Mouse (Mus musculus) stomach, embryonic 14.5 days (tissue): ENCODE data around the gene Slc13a2. TPM values are rescaled to one million over a fixed set of nuclear protein-coding genes. Genes with fewer than 3 reads are reported as not detected.

Experiments used
- ATAC-seq: fragments of 200-750 bp; cut with Nextera tagmentation; 2 replicates; pipeline ENCODE4 v1.8.0; 2017; ENCODE audit warnings: low read depth, moderate TSS enrichment; ENCODE audit not compliant: insufficient number of reproducible peaks, insufficient read depth, low FRiP score
- H3K27ac ChIP-seq: fragments of 300-500 bp; sonication (generic); 2 replicates; pipeline ENCODE4 v1.5.1; 2014; ENCODE audit warnings: mild to moderate bottlenecking, low read length, moderate library complexity, mixed read lengths
- H3K27me3 ChIP-seq: fragments of 300-500 bp; sonication (generic); 2 replicates; pipeline ENCODE4 v1.6.1; 2014; ENCODE audit warnings: low read length, control low read depth, mixed read lengths; ENCODE audit not compliant: control insufficient read depth, insufficient read depth
- H3K36me3 ChIP-seq: fragments of 300-500 bp; sonication (generic); 2 replicates; pipeline ENCODE4 v1.6.1; 2014; ENCODE audit warnings: mild to moderate bottlenecking, control low read depth, low read length, moderate library complexity, mixed read lengths; ENCODE audit not compliant: control insufficient read depth, insufficient read depth
- H3K4me1 ChIP-seq: fragments of 300-500 bp; sonication (generic); 2 replicates; pipeline ENCODE4 v1.6.1; 2014; ENCODE audit warnings: low read length, control low read depth, mixed read lengths; ENCODE audit not compliant: control insufficient read depth, insufficient read depth
- H3K4me2 ChIP-seq: fragments of 300-500 bp; sonication (generic); replicated peaks from 2 replicates; pipeline ENCODE4 v1.6.1; 2014; ENCODE audit warnings: low read depth, low read length, control low read depth
- H3K4me3 ChIP-seq: fragments of 300-500 bp; sonication (generic); 2 replicates; pipeline ENCODE4 v1.5.1; 2014; ENCODE audit warnings: low read depth, low read length, control low read depth
- H3K9ac ChIP-seq: fragments of 300-500 bp; sonication (generic); replicated peaks from 2 replicates; pipeline ENCODE4 v1.6.1; 2014; ENCODE audit warnings: low read depth, mild to moderate bottlenecking, control low read depth, low read length, moderate library complexity, mixed read lengths
- H3K9me3 ChIP-seq: fragments of 300-500 bp; sonication (generic); 2 replicates; pipeline ENCODE4 v1.6.1; 2016; ENCODE audit warnings: low read depth, low read length, control low read depth; ENCODE audit not compliant: control insufficient read depth
- WGBS: fragments of 180-500 bp; shearing (Covaris S2); extraction: QIAGEN DNeasy Blood & Tissue Kit; methylation state at CpG from one replicate; pipeline ENCODE4 v1.1.7; 2014; 5-methylcytosine and 5-hydroxymethylcytosine counted together
- polyA plus RNA-seq: library from polyadenylated mRNA; unstranded; fragments of >200 nt; fragmentation: Nextera tagmentation; extraction: Ambion mirVana; gene quantifications from 2 replicates; pipeline ENCODE4 v1.2.1, GENCODE M21; 2014

Gene Slc13a2
- polyA plus RNA-seq, 1 experiment from 2014 or later: 0.10 TPM

DNA sequence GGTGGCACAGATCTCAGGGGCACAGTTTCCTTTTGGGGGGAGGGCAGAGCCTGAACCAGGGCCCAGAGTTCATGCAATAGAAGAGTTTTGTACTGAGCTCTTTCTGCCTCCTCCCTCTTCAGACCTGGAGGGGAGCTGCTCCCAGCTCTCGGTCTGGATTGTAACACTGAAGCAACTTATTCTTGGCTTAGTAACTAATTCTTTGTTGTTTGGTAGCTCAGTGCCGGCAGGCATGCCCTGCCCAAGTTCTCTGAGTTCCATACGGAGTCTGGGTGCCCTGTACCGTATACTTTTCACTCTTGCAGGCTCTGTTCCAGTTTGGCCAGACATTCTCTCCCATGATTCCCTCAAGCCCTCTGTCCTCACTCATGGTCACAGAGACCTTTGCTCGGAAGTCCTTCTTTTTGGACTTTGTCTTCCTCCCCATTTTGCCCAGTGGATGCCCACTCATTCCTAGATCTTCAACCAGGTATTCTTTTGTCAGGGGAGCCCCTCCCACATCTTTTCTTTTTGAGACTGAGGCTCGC is 9.6 kb downstream of the Slc13a2 start:
- H3K36me3 ChIP-seq: no peaks in the 10 kb centered on the region
- no peaks in the 10 kb centered on the region for H3K4me1 ChIP-seq
- H3K9me3 ChIP-seq: no peaks in the 10 kb centered on the region
- ATAC-seq: no peak
- no peak overlapping the region for H3K4me2 ChIP-seq
- H3K9ac ChIP-seq: no peak overlapping the region
- no peak overlapping the region for H3K4me3 ChIP-seq
- 74% methylated on average over 6 of the region's 6 CpGs for WGBS
- H3K27me3 ChIP-seq: no peaks in the 10 kb centered on the region
- no peak overlapping the region for H3K27ac ChIP-seq

DNA sequence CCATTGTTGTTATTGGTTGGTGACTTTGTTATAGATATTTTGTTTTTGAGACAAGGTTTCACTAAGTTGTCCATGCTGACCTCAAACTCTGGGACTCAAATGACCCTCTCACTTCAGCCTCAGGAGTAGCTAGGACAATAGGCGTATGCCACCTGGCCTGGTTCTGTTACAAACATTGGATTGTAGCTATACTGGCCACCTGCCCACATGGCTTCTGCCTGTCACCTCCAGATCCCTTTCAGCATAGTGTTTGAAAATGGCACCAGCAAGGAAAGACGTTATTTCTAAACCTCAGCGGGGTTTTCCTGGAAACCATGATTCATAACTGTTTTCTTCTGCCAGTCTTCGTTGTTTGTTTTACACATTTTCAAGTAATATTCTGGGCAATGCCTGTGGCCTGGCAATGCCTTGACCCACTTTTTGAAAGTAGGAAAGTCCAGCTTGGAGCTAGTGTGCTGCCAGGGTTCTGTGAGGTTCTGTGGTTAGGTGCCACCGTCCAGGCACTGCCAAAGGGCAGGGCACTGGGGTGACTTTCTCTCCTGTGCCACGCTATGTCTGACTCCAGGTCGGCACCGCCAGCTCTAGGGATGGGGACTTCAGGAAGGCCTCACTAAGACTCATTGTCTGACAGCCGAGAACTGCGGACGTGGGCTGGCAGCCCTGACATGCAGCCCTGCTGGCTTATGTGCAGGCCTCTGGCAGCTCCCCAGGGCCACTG is 10.3 kb downstream of the Slc13a2 start:
- no peak for ATAC-seq
- no peak overlapping the region for H3K27ac ChIP-seq
- no peak overlapping the region for H3K9ac ChIP-seq
- no peaks in the 10 kb centered on the region for H3K36me3 ChIP-seq
- no peak overlapping the region for H3K4me3 ChIP-seq
- 80% methylated on average over 11 of the region's 11 CpGs for WGBS
- H3K4me1 ChIP-seq: no peaks in the 10 kb centered on the region
- H3K27me3 ChIP-seq: no peaks in the 10 kb centered on the region
- no peaks in the 10 kb centered on the region for H3K9me3 ChIP-seq
- H3K4me2 ChIP-seq: no peak overlapping the region

DNA sequence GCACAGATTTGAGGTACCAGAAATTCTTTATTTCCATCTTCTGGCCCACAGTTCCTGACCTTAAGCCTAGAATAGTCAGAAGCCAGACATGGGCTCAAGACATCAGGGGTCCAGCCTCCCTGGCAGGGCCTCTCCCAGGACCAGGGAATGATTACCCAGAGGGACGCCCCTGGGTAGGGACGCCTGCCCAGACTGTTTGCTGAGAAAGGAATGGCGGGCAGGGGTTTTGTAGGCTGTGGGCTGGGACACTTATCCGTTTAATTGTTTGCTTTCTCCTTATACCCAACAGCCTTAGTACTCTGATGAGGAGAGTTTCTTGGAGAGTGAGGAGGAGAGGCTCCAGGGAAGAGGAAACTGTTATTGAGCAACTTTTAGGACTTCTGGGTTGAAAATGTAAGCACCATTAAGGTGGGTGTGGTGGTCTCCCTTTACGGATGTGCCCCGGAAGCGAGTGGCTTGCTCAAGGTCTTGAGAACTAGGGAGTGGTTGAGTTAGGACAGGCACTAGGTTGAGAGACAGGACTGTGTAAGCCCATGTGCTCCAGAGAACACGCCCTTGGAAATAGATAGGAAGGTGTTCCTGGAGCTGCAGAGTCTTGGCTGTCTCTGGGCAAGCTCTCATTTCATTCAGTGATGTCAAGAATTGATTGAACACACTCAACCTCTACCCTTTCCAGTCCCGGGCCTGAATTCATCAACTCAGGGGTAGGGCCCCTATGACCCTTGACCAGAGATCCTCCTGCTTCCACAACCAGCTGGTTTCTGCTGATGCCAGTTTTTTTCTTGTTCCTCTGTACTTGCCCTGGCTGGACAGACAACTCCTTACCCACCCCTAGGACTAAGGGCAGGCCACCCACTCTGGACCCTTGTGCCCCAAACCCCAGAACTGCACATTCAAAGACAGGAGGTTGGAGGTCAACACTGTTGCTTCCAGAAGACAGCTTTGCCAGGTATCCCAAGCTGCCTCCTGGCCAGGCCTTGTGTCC is 13.5 kb downstream of the Slc13a2 start:
- no peaks in the 10 kb centered on the region for H3K27me3 ChIP-seq
- no peak overlapping the region for H3K4me3 ChIP-seq
- H3K9me3 ChIP-seq: no peaks in the 10 kb centered on the region
- no peak overlapping the region for H3K9ac ChIP-seq
- H3K4me2 ChIP-seq: no peak overlapping the region
- no peak overlapping the region for H3K27ac ChIP-seq
- no peak; the same call in 1 of the 2 replicates for ATAC-seq
- H3K4me1 ChIP-seq: no peaks in the 10 kb centered on the region
- no peaks in the 10 kb centered on the region for H3K36me3 ChIP-seq
- 48% methylated on average over 9 of the region's 9 CpGs for WGBS

DNA sequence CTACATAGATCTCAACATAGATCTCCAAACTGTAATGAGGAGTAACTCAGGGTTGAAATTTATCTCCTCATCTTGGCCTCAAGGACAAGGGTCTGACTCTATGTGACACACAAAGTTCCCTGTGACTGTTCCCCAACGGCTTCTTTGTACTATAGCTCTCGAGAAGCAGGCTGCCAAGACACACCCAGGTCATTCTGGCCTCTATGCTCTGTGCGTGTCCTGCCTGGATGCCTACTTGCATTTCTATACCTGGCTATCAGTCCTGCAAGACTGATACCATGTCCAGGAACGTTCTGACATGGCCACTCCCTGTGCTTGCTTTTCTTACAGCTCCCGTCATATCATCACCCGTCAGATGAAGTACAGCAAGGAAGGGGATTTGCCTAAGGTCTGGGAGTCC is 20.0 kb downstream of the Slc13a2 start:
- H3K9me3 ChIP-seq: no peaks in the 10 kb centered on the region
- H3K27me3 ChIP-seq: no peaks in the 10 kb centered on the region
- no peak overlapping the region for H3K9ac ChIP-seq
- no peak for ATAC-seq
- H3K27ac ChIP-seq: no peak overlapping the region
- 66% methylated on average over 6 of the region's 6 CpGs for WGBS
- no peaks in the 10 kb centered on the region for H3K4me1 ChIP-seq
- no peaks in the 10 kb centered on the region for H3K36me3 ChIP-seq
- H3K4me3 ChIP-seq: no peak overlapping the region
- no peak overlapping the region for H3K4me2 ChIP-seq

DNA sequence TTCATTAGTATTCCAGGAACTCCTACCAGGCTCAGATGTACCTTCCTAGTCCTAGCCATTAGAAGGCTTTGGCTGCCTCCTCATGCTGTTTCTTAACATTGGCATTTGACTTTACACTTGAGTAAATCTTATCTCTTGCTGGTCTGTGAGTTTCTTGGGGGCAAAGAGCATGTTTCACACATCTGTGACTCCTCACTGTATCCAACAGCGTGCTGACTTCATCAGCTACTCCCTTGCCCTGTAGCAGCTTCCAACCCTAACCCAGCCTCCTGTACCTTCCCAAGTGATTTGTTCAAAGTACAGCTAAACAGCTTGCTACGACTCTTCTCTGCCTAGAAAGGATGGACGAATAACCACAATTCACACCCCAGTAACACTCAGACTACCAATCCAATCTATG is 20.5 kb downstream of the Slc13a2 start:
- Histone ChIP-seq H3K9me3 (no peaks in the 10 kb centered on the region), H3K9ac (no peak overlapping the region), H3K4me2 (no peak overlapping the region), H3K27ac (no peak overlapping the region), H3K27me3 (no peaks in the 10 kb centered on the region), H3K4me1 (no peaks in the 10 kb centered on the region), H3K4me3 (no peak overlapping the region), H3K36me3 (no peaks in the 10 kb centered on the region)
- ATAC-seq: no peak
- 70% methylated on average over 3 of the region's 3 CpGs for WGBS

DNA sequence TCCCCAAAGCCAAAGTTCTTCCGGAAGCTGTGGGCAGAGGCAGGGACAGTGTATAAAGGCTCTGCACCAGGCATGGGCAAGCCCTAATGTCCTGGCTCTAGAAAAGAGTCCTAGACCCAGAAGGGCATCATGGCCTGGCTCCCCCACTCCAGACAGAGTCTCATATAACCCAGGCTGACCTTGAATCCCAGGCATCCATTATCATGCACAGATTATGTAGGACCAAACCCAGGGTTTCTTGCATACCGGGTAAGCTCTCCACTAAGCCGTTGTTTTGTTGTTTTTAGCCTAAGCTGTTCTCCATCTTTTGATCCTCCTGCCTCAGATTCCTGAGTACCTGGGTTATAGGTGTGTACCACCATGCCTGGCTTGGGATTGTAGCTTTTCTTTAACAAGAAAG is 21.1 kb downstream of the Slc13a2 start:
- WGBS: 63% methylated on average over 3 of the region's 3 CpGs
- Histone ChIP-seq H3K27me3 (no peaks in the 10 kb centered on the region), H3K4me3 (no peak overlapping the region), H3K4me1 (no peaks in the 10 kb centered on the region), H3K36me3 (no peaks in the 10 kb centered on the region), H3K9me3 (no peaks in the 10 kb centered on the region), H3K27ac (no peak overlapping the region), H3K9ac (no peak overlapping the region), H3K4me2 (no peak overlapping the region)
- no peak for ATAC-seq

DNA sequence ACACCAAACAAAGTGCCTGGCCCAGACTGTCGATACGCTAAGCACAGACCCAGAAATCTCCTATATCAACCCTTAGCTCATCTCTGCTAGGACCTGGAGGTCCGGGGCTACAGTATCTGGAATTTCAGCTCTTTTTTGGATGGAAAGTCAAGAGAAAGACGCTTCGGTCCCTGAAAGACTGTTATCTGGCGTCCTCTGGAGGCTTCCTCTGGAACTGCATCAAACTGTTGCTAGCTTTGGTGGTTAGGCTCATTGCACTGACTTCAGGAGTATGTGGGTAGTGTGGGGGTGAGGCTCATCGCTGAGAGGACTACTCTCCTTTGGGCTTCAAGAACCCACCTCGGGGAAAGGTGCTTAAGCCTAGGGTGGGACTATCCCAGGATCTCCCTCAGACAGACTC is 22.3 kb downstream of the Slc13a2 start:
- Histone ChIP-seq H3K9me3 (no peaks in the 10 kb centered on the region), H3K9ac (no peak overlapping the region), H3K4me1 (no peaks in the 10 kb centered on the region), H3K4me3 (no peak overlapping the region), H3K27me3 (no peaks in the 10 kb centered on the region), H3K36me3 (no peaks in the 10 kb centered on the region), H3K4me2 (no peak overlapping the region), H3K27ac (no peak overlapping the region)
- WGBS: 19% methylated on average over 8 of the region's 8 CpGs
- ATAC-seq: no peak

DNA sequence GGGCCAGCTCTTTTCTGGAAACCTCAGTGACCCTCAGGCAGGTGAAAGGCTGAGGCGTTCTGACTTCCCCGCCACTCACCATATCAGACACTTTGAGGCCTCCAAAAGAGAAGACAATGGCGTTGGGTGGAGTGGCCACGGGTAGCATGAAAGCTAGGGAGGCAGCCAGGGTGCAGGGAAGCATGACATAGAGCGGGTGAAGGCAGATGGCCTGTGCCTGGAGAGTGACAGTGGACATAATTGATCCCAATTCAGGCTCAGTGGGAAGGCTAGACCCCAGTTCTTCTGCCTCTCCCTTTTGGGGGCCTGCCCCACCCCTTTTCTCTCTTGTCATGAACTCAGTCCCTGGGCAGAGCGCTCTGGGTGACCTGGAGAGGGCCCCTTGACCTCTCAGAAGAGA is 23.8 kb downstream of the Slc13a2 start:
- Histone ChIP-seq H3K27me3 (no peaks in the 10 kb centered on the region), H3K4me2 (no peak overlapping the region), H3K4me1 (no peaks in the 10 kb centered on the region), H3K4me3 (no peak overlapping the region), H3K27ac (no peak overlapping the region), H3K9me3 (no peaks in the 10 kb centered on the region), H3K36me3 (no peaks in the 10 kb centered on the region), H3K9ac (no peak overlapping the region)
- ATAC-seq: no peak
- 80% methylated on average over 6 of the region's 6 CpGs for WGBS
